Mouse (Mus musculus) embryonic stem cell, embryonic (primary cell): ENCODE results near the gene Oosp1.

Experiments used
- CTCF ChIA-PET, 4 experiments: fragments of 300-600 bp in 2 of 4; fragments of 350-600 bp in 2 of 4; sonication (Branson Sonifier 250); formaldehyde crosslinking; loops; one replicate each; lab custom pipeline; 2022; ENCODE audit warnings: inconsistent platforms in 2 of 4; lab: Charles Lee
- POLR2A ChIA-PET, 4 experiments: fragments of 300-600 bp in 2 of 4; fragments of 350-600 bp in 2 of 4; sonication (Branson Sonifier 250); formaldehyde crosslinking; loops; one replicate each; lab custom pipeline; 2022; ENCODE audit warnings: antibody characterized with exemption in 4 of 4, inconsistent platforms in 1 of 4; lab: Charles Lee

Gene Oosp1

GRCm38 (mm10) chr19:11633732-11634131 lies 57.2 kb downstream of the Oosp1 start:
- POLR2A ChIA-PET, result no interaction called here
- CTCF ChIA-PET, result no interaction called here

- ChIA-PET CTCF (no interaction called here), POLR2A (no interaction called here)
Measured at GRCm38 (mm10) chr19:11625231-11625630, 65.7 kb downstream of the Oosp1 start.

GRCm38 (mm10) chr19:11624800-11625199 lies 66.2 kb downstream of the Oosp1 start:
- CTCF ChIA-PET, result no interaction called here
- POLR2A ChIA-PET, result interaction anchor here in 1 of 4 experiments (0.7 kb wide), 1 partner anchor 109 kb away, joined by 3 read pairs; no protein-coding TSS in a partner anchor

DNA sequence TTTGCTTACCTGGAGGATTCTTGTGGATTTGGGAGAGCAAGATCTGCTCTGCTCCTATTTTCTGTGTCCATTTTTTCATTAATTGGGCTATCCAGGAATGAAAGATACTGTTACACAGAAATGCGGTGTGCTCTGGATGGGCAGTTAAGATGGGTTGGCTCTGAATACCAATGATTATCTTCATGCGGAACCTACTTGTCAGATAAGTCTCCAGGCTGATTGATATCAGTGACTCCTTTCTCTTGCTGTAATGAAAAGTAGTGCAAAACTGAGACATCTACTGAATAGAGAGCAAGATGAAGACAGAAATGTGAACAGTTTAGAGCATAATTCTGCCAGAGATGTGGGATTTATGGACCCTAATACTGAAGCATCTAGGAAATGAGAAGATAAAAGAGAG lies 67.4 kb downstream of the Oosp1 start, which contains the start of gene Ms4a2:
Ms4a2 (minus strand) TSS at position 169 of the 400 bp plus-strand sequence.
- ChIA-PET POLR2A (no interaction called here), CTCF (no interaction called here)

GRCm38 (mm10) chr19:11617983-11618382 lies 73.0 kb downstream of the Oosp1 start:
- ChIA-PET CTCF (interaction anchor here in 1 of 4 experiments (0.6 kb wide), 1 partner anchor 404 kb away, joined by 8 read pairs; no protein-coding TSS in a partner anchor), POLR2A (interaction anchor here in 1 of 4 experiments (1.0 kb wide), 1 partner anchor 247 kb away, joined by 3 read pairs; no protein-coding TSS in a partner anchor)
